Comparison of ENCODE assay signal across 9 mouse cellular contexts in genomic region chr17:87352106-87352897, GRCm38 (mm10).
DNase-seq lines count a peak whose midpoint lies in the region; ATAC-seq and TF ChIP-seq lines count a peak whose summit lies in the region.
"Had no signal": no experiment of that assay in that cellular context is flagged by ENCODE, and none has a peak within 500 bp of the region (broad histone marks: within the 10 kb centered on the region; RNA-seq: fewer than 3 reads in every experiment).

No protein-coding gene starts in this region.

- TF ChIP-seq EP300 in heart, postnatal 0 days (IDR thresholded peaks at IDR 0.05; ENCODE audit: low read depth), result no peak

- 57% methylated on average over 16 of the region's 16 CpGs for WGBS in heart, postnatal 0 days
- WGBS in hindbrain, embryonic 12.5 days, result 41% methylated on average over 16 of the region's 16 CpGs
- WGBS in kidney, embryonic 16.5 days, result 14% methylated on average over 16 of the region's 16 CpGs
- 17% methylated on average over 16 of the region's 16 CpGs for WGBS in neural tube, embryonic 12.5 days

- peaks cover 19% of the 10 kb centered on the region for H3K4me1 ChIP-seq in heart, postnatal 0 days (ENCODE audit: control insufficient read depth, insufficient read depth)
- peaks cover 48% of the 10 kb centered on the region for H3K4me1 ChIP-seq in hindbrain, embryonic 12.5 days
- peaks cover 41% of the 10 kb centered on the region for H3K4me1 ChIP-seq in kidney, embryonic 16.5 days (ENCODE audit: insufficient read depth, low read length)
- peaks cover 44% of the 10 kb centered on the region for H3K4me1 ChIP-seq in neural tube, embryonic 12.5 days

- no peak overlapping the region for H3K4me3 ChIP-seq in heart, postnatal 0 days (ENCODE audit: low read depth, low read length)
- no peak overlapping the region for H3K4me3 ChIP-seq in hindbrain, embryonic 12.5 days
- no peak overlapping the region for H3K4me3 ChIP-seq in kidney, embryonic 16.5 days (ENCODE audit: low read length)
- no peak overlapping the region for H3K4me3 ChIP-seq in neural tube, embryonic 12.5 days

- H3K27me3 ChIP-seq in heart, postnatal 0 days (ENCODE audit: control insufficient read depth, insufficient read depth, low read length), result no peaks in the 10 kb centered on the region
- no peaks in the 10 kb centered on the region for H3K27me3 ChIP-seq in hindbrain, embryonic 12.5 days
- no peaks in the 10 kb centered on the region for H3K27me3 ChIP-seq in kidney, embryonic 16.5 days (ENCODE audit: insufficient read depth, low read length)
- no peaks in the 10 kb centered on the region for H3K27me3 ChIP-seq in neural tube, embryonic 12.5 days (replicated peaks)

- intact Hi-C loops in heart, postnatal 10 days (cut with DNase I), result loop anchor here (5.0 kb wide), 1 partner anchor 40 kb away; no protein-coding TSS in a partner anchor
- intact Hi-C loops in left cerebral cortex, postnatal 14 days (cut with DNase I), result no loop called here

- H3K4me2 ChIP-seq in heart, postnatal 0 days (ENCODE audit: low read depth, low read length), result peak overlapping the region; percentile 27; the same call in 1 of the 2 replicates
- H3K4me2 ChIP-seq in hindbrain, embryonic 12.5 days (replicated peaks), result no peak overlapping the region
- H3K4me2 ChIP-seq in kidney, embryonic 16.5 days (replicated peaks; ENCODE audit: low read depth, low read length), result 0 out of 2 replicates have a peak overlapping the region, but pooled peaks have one; percentile 3
- 0 out of 2 replicates have a peak overlapping the region, but pooled peaks have one; percentile 7 for H3K4me2 ChIP-seq in neural tube, embryonic 12.5 days (replicated peaks)

- no peak for ATAC-seq in heart, postnatal 0 days (ENCODE audit: insufficient read depth, low read depth)
- 0 out of 2 replicates have a peak, but pooled peaks have one; percentile 18 for ATAC-seq in hindbrain, embryonic 12.5 days (ENCODE audit: low FRiP score)
- peak; percentile 27 for ATAC-seq in kidney, embryonic 16.5 days (ENCODE audit: low FRiP score, low TSS enrichment)
- ATAC-seq in neural tube, embryonic 12.5 days (ENCODE audit: low FRiP score, low read depth), result peak; percentile 52
- no peak for ATAC-seq in erythroid progenitor cell, adult 5-6 weeks (replicated peaks; ENCODE audit: low FRiP score, poor library complexity, severe bottlenecking)
- ATAC-seq: inflammation-experienced regulatory T-cells, adult 6 months had no signal

- DNase-seq in heart, postnatal 0 days (ENCODE audit: low spot score), result no peak
- DNase-seq in heart, postnatal 10 days, result no peak
- DNase-seq in left cerebral cortex, postnatal 14 days (ENCODE audit: low spot score in 2 of 2), result no peak
- no peak for DNase-seq in spleen, postnatal 36 days (ENCODE audit: low spot score in 2 of 2)

- TF ChIP-seq CTCF in heart, postnatal 0 days (IDR thresholded peaks at IDR 0.05; ENCODE audit: low read depth), result no peak

- no peaks in the 10 kb centered on the region for H3K9me3 ChIP-seq in heart, postnatal 0 days (replicated peaks; ENCODE audit: control insufficient read depth, low read length)
- no peaks in the 10 kb centered on the region for H3K9me3 ChIP-seq in hindbrain, embryonic 12.5 days (replicated peaks)
- H3K9me3 ChIP-seq in kidney, embryonic 16.5 days (ENCODE audit: low read length), result no peaks in the 10 kb centered on the region
- no peaks in the 10 kb centered on the region for H3K9me3 ChIP-seq in neural tube, embryonic 12.5 days

- peak overlapping the region; percentile 87 for H3K27ac ChIP-seq in heart, postnatal 0 days (ENCODE audit: low read depth)
- H3K27ac ChIP-seq in hindbrain, embryonic 12.5 days, result no peak overlapping the region
- peak overlapping the region; percentile 85 for H3K27ac ChIP-seq in kidney, embryonic 16.5 days (ENCODE audit: low read length)
- H3K27ac ChIP-seq in neural tube, embryonic 12.5 days, result no peak overlapping the region

- H3K36me3 ChIP-seq in heart, postnatal 0 days (replicated peaks; ENCODE audit: control insufficient read depth, insufficient read depth, low read length), result no peaks in the 10 kb centered on the region
- H3K36me3 ChIP-seq in hindbrain, embryonic 12.5 days, result no peaks in the 10 kb centered on the region
- no peaks in the 10 kb centered on the region for H3K36me3 ChIP-seq in kidney, embryonic 16.5 days (ENCODE audit: insufficient read depth, low read length)
- no peaks in the 10 kb centered on the region for H3K36me3 ChIP-seq in neural tube, embryonic 12.5 days

- H3K9ac ChIP-seq in heart, postnatal 0 days (replicated peaks; ENCODE audit: low read depth, low read length), result no peak overlapping the region
- no peak overlapping the region for H3K9ac ChIP-seq in hindbrain, embryonic 12.5 days
- peak overlapping the region; percentile 25 for H3K9ac ChIP-seq in kidney, embryonic 16.5 days (replicated peaks; ENCODE audit: low read length)
- no peak overlapping the region for H3K9ac ChIP-seq in neural tube, embryonic 12.5 days

Comparison
In these comparisons a context has a peak if more than half of its experiments do, and no peak if none do; other contexts are left out.
1. ATAC-seq: peak in hindbrain, embryonic 12.5 days (single experiment), kidney, embryonic 16.5 days (single experiment) and neural tube, embryonic 12.5 days (single experiment); none in heart, postnatal 0 days (single experiment) and erythroid progenitor cell, adult 5-6 weeks (single experiment).
2. H3K27ac ChIP-seq: peak in heart, postnatal 0 days (single experiment) and kidney, embryonic 16.5 days (single experiment); none in hindbrain, embryonic 12.5 days (single experiment) and neural tube, embryonic 12.5 days (single experiment).